Mouse (Mus musculus) liver, embryonic 12.5 days (tissue): ENCODE data around the gene Tprgl. TPM values are rescaled to one million over a fixed set of nuclear protein-coding genes. Genes with fewer than 3 reads are reported as not detected.

Experiments used
- polyA plus RNA-seq: library from polyadenylated mRNA; unstranded; fragments of >200 nt; fragmentation: Nextera tagmentation; extraction: Ambion mirVana; gene quantifications from 2 replicates; pipeline ENCODE4 v1.2.1, GENCODE M21; 2016

Tprgl gene
- polyA plus RNA-seq, 1 experiment from 2014 or later: 162 TPM

Other genes with a start within 250 kb of the Tprgl start
- gene A430005L14Rik, start 203.4 kb downstream of the Tprgl start, polyA plus RNA-seq: 74.4 and 75.3 TPM in 2 replicates
- 11.6 and 12.4 TPM in 2 replicates for gene Dffb, start 185.5 kb downstream of the Tprgl start, polyA plus RNA-seq
- 11.9 and 12.0 TPM in 2 replicates for gene Cep104, start 185.5 kb downstream of the Tprgl start, polyA plus RNA-seq
- 36.0 and 38.6 TPM in 2 replicates for gene Lrrc47, start 148.9 kb downstream of the Tprgl start, polyA plus RNA-seq
- gene Smim1, start 134.4 kb downstream of the Tprgl start, polyA plus RNA-seq: 440 and 457 TPM in 2 replicates
- gene Ccdc27, start 118.0 kb downstream of the Tprgl start, polyA plus RNA-seq: 0.06 and 0.13 TPM in 2 replicates
- 0.04 and 0.17 TPM in 2 replicates for gene Trp73, start 20.5 kb downstream of the Tprgl start, polyA plus RNA-seq
- 29.5 and 31.4 TPM in 2 replicates for gene Wrap73, start 18.3 kb downstream of the Tprgl start, polyA plus RNA-seq
- 3.8 and 4.3 TPM in 2 replicates for gene Megf6, start 10.1 kb upstream of the Tprgl start, polyA plus RNA-seq
- 3.9 and 4.5 TPM in 2 replicates for gene Arhgef16, start 141.0 kb upstream of the Tprgl start, polyA plus RNA-seq
- gene B230104I21Rik, start 175.5 kb upstream of the Tprgl start, polyA plus RNA-seq: not detected in 2 replicates